9 mouse cellular contexts compared by ENCODE assay signal in genomic region chr19:4557796-4558569, GRCm38 (mm10). TPM values are rescaled to one million over a fixed set of nuclear protein-coding genes. Genes with fewer than 3 reads are reported as not detected.
A peak's percentile ranks its signal among the peaks of the same experiment; 100 is the strongest.
DNase-seq lines count a peak whose midpoint lies in the region; ATAC-seq and TF ChIP-seq lines count a peak whose summit lies in the region.
"Had no signal": no experiment of that assay in that cellular context is flagged by ENCODE, and none has a peak within 500 bp of the region (broad histone marks: within the 10 kb centered on the region; RNA-seq: fewer than 3 reads in every experiment).

No protein-coding gene starts in this region.

- H3K4me1 ChIP-seq in forebrain, embryonic 12.5 days, result peaks cover 18% of the 10 kb centered on the region
- H3K4me1 ChIP-seq in kidney, adult 2 months (ENCODE audit: control insufficient read depth, insufficient read depth, low read length), result peaks cover 34% of the 10 kb centered on the region; the same call in 1 of the 2 replicates
- H3K4me1 ChIP-seq in limb, embryonic 10.5 days, result peaks cover 13% of the 10 kb centered on the region; the same call in 1 of the 2 replicates

- TF ChIP-seq POLR2A in kidney, adult 2 months (IDR thresholded peaks at IDR 0.05; ENCODE audit: low read depth, low read length), result no peak

- peak overlapping the region; percentile 67 for H3K27ac ChIP-seq in gastrocnemius, adult 2 months
- H3K27ac ChIP-seq in forebrain, embryonic 12.5 days, result no peak overlapping the region
- peak overlapping the region; percentile 95 for H3K27ac ChIP-seq in kidney, adult 2 months (ENCODE audit: insufficient read depth, low read depth, low read length)
- H3K27ac ChIP-seq in limb, embryonic 10.5 days, result peak overlapping the region; percentile 54; the same call in 1 of the 2 replicates

- 0 out of 2 replicates have a peak overlapping the region, but pooled peaks have one; percentile 21 for H3K9ac ChIP-seq in forebrain, embryonic 12.5 days

- H3K4me2 ChIP-seq in forebrain, embryonic 12.5 days, result no peak overlapping the region

- no peaks in the 10 kb centered on the region for H3K27me3 ChIP-seq in forebrain, embryonic 12.5 days
- no peaks in the 10 kb centered on the region for H3K27me3 ChIP-seq in kidney, adult 2 months (replicated peaks; ENCODE audit: control insufficient read depth, insufficient read depth, low read length)
- no peaks in the 10 kb centered on the region for H3K27me3 ChIP-seq in limb, embryonic 10.5 days (ENCODE audit: low read depth, poor library complexity, severe bottlenecking)

- H3K4me3 ChIP-seq in gastrocnemius, adult 2 months, result no peak overlapping the region
- no peak overlapping the region for H3K4me3 ChIP-seq in forebrain, embryonic 12.5 days (replicated peaks)
- no peak overlapping the region for H3K4me3 ChIP-seq in kidney, adult 2 months (ENCODE audit: insufficient read depth, low read depth, low read length)
- no peak overlapping the region for H3K4me3 ChIP-seq in limb, embryonic 10.5 days

- ATAC-seq in forebrain, embryonic 12.5 days (ENCODE audit: low FRiP score), result no peak

- WGBS in forebrain, embryonic 12.5 days, result 70% methylated on average over 8 of the region's 8 CpGs
- 45% methylated on average over 8 of the region's 8 CpGs for WGBS in kidney, adult 2 months
- WGBS in limb, embryonic 10.5 days, result 74% methylated on average over 8 of the region's 8 CpGs

- intact Hi-C loops in gastrocnemius, adult 2 months (cut with DNase I), result no loop called here
- intact Hi-C loops in gastrocnemius, postnatal 14 days (cut with DNase I; ENCODE audit: low total_unique reads), result no loop called here

- no peaks in the 10 kb centered on the region for H3K9me3 ChIP-seq in forebrain, embryonic 12.5 days
- H3K9me3 ChIP-seq in limb, embryonic 10.5 days (replicated peaks), result no peaks in the 10 kb centered on the region

- no peak for TF ChIP-seq CTCF in gastrocnemius, adult 2 months (IDR thresholded peaks at IDR 0.05)
- no peak for TF ChIP-seq CTCF in kidney, adult 2 months (conservative IDR thresholded peaks at IDR 0.05; ENCODE audit: insufficient read depth, insufficient read length, low read depth, low read length)

- peak; percentile 37 for DNase-seq in gastrocnemius, adult 2 months
- no peak for DNase-seq in gastrocnemius, postnatal 14 days
- DNase-seq in adrenal gland, postnatal 25 days, result peak; percentile 54
- peak; percentile 92 for DNase-seq in kidney, adult 2 months
- no peak for DNase-seq in limb, embryonic 10.5 days (ENCODE audit: low spot score)
- peak; percentile 83 for DNase-seq in right cerebral cortex, postnatal 10 days (ENCODE audit: low spot score in 2 of 2)
- no peak for DNase-seq in thymus, postnatal 36 days

- no peaks in the 10 kb centered on the region for H3K36me3 ChIP-seq in forebrain, embryonic 12.5 days (replicated peaks)
- no peaks in the 10 kb centered on the region for H3K36me3 ChIP-seq in kidney, adult 2 months (ENCODE audit: control insufficient read depth, insufficient read depth, low read length)
- no peaks in the 10 kb centered on the region for H3K36me3 ChIP-seq in limb, embryonic 10.5 days

RNA-seq across cellular contexts. Expression of gene Pcx, which starts 47.7 kb away (rescaled TPM):
- total RNA-seq in gastrocnemius, adult 2 months (2021), result 100 to 1,000 TPM in 1 of 2 experiments, 10 to 100 TPM in 1; 94.6 to 119 TPM
- total RNA-seq in gastrocnemius, postnatal 14 days (2021), result 10 to 100 TPM; 16.1 to 17.4 TPM
- total RNA-seq in adrenal gland, postnatal 25 days (2021), result 488 and 620 TPM in 2 replicates
- 19.2 and 20.0 TPM in 2 replicates for polyA plus RNA-seq in forebrain, embryonic 12.5 days (2016; fragmentation: Nextera tagmentation; extraction: Ambion mirVana)
- 286 and 295 TPM in 2 replicates for polyA plus RNA-seq in kidney, adult 2 months (2012; rRNA removed)
- polyA plus RNA-seq in limb, embryonic 10.5 days (2016; fragmentation: Nextera tagmentation; extraction: Ambion mirVana), result 15.8 and 18.8 TPM in 2 replicates

RNA-seq across cellular contexts. Expression of gene Lrfn4, which starts 57.5 kb away (rescaled TPM):
- 1 to 10 TPM; 1.5 to 1.6 TPM for total RNA-seq in gastrocnemius, adult 2 months (2021)
- total RNA-seq in gastrocnemius, postnatal 14 days (2021), result 1 to 10 TPM; 2.3 to 3.2 TPM
- 4.6 and 6.0 TPM in 2 replicates for total RNA-seq in adrenal gland, postnatal 25 days (2021)
- polyA plus RNA-seq in forebrain, embryonic 12.5 days (2016; fragmentation: Nextera tagmentation; extraction: Ambion mirVana), result 11.4 and 13.3 TPM in 2 replicates
- polyA plus RNA-seq in kidney, adult 2 months (2012; rRNA removed), result 6.1 and 8.7 TPM in 2 replicates
- polyA plus RNA-seq in limb, embryonic 10.5 days (2016; fragmentation: Nextera tagmentation; extraction: Ambion mirVana), result 7.8 and 8.0 TPM in 2 replicates

RNA-seq across cellular contexts. Expression of gene 2010003K11Rik, which starts 59.6 kb away (rescaled TPM):
- not detected for total RNA-seq in gastrocnemius, adult 2 months (2021)
- not detected for total RNA-seq in gastrocnemius, postnatal 14 days (2021)
- total RNA-seq in adrenal gland, postnatal 25 days (2021), result 22.0 and 34.8 TPM in 2 replicates
- not detected in 2 replicates for polyA plus RNA-seq in forebrain, embryonic 12.5 days (2016; fragmentation: Nextera tagmentation; extraction: Ambion mirVana)
- 2.8 TPM in 2 replicates for polyA plus RNA-seq in kidney, adult 2 months (2012; rRNA removed)
- polyA plus RNA-seq in limb, embryonic 10.5 days (2016; fragmentation: Nextera tagmentation; extraction: Ambion mirVana), result not detected in 2 replicates
- polyA plus RNA-seq: cortical plate, adult 2 months had no signal

Comparison
In these comparisons a context has a peak if more than half of its experiments do, and no peak if none do; other contexts are left out.
1. DNase-seq: peak in gastrocnemius, adult 2 months (single experiment), adrenal gland, postnatal 25 days (single experiment), kidney, adult 2 months (single experiment) and right cerebral cortex, postnatal 10 days (2 of 2); none in gastrocnemius, postnatal 14 days (single experiment), limb, embryonic 10.5 days (single experiment) and thymus, postnatal 36 days (0 of 2).
2. RNA of gene Pcx, which starts 47.7 kb away (total RNA-seq): 488 to 620 TPM in adrenal gland, postnatal 25 days and 94.6 to 119 TPM in gastrocnemius, adult 2 months; 16.1 to 17.4 TPM in gastrocnemius, postnatal 14 days; every median in the first group is over 4 times any median in the second.
3. RNA of gene 2010003K11Rik, which starts 59.6 kb away (total RNA-seq): 22.0 to 34.8 TPM in adrenal gland, postnatal 25 days; not detected in gastrocnemius, adult 2 months and not detected in gastrocnemius, postnatal 14 days; every median in the first group is over 10 times any median in the second.